Mouse (Mus musculus) stomach, embryonic 15.5 days (tissue): Measurements from ENCODE around the gene Catsperg1. TPM values are rescaled to one million over a fixed set of nuclear protein-coding genes. Genes with fewer than 3 reads are reported as not detected.
A peak's percentile ranks its signal among the peaks of the same experiment; 100 is the strongest.

Experiments used
- ATAC-seq: fragments of 200-750 bp; cut with Nextera tagmentation; 2 replicates; pipeline ENCODE4 v1.8.0; 2017; ENCODE audit warnings: low read depth, moderate number of reproducible peaks, moderate TSS enrichment; ENCODE audit not compliant: insufficient read depth, low FRiP score
- H3K27ac ChIP-seq: fragments of 300-500 bp; sonication (generic); 2 replicates; pipeline ENCODE4 v1.5.1; 2015; ENCODE audit warnings: mild to moderate bottlenecking, inconsistent platforms
- H3K27me3 ChIP-seq: fragments of 300-500 bp; sonication (generic); replicated peaks from 2 replicates; pipeline ENCODE4 v1.6.1; 2015; ENCODE audit warnings: inconsistent platforms
- H3K36me3 ChIP-seq: fragments of 300-500 bp; sonication (generic); 2 replicates; pipeline ENCODE4 v1.6.1; 2015; ENCODE audit warnings: inconsistent platforms
- H3K4me1 ChIP-seq: fragments of 300-500 bp; sonication (generic); 2 replicates; pipeline ENCODE4 v1.6.1; 2015; ENCODE audit warnings: inconsistent platforms
- H3K4me2 ChIP-seq: fragments of 300-500 bp; sonication (generic); 2 replicates; pipeline ENCODE4 v1.6.1; 2015; ENCODE audit warnings: mild to moderate bottlenecking, inconsistent platforms
- H3K4me3 ChIP-seq: fragments of 300-500 bp; sonication (generic); replicated peaks from 2 replicates; pipeline ENCODE4 v1.5.1; 2015; ENCODE audit warnings: inconsistent platforms
- H3K9ac ChIP-seq: fragments of 300-500 bp; sonication (generic); 2 replicates; pipeline ENCODE4 v1.6.1; 2015; ENCODE audit warnings: inconsistent platforms
- H3K9me3 ChIP-seq: fragments of 300-500 bp; sonication (generic); 2 replicates; pipeline ENCODE4 v1.6.1; 2016; ENCODE audit warnings: inconsistent platforms
- WGBS: fragments of 180-500 bp; shearing (Covaris S2); methylation state at CpG from one replicate; pipeline ENCODE4 v1.1.7; 2015; 5-methylcytosine and 5-hydroxymethylcytosine counted together
- polyA plus RNA-seq: library from polyadenylated mRNA; unstranded; fragments of >200 nt; fragmentation: Nextera tagmentation; extraction: Ambion mirVana; gene quantifications from 2 replicates; pipeline ENCODE4 v1.2.1, GENCODE M21; 2015

Catsperg1 gene
- polyA plus RNA-seq, 1 experiment from 2014 or later, result 0.60 TPM

DNA sequence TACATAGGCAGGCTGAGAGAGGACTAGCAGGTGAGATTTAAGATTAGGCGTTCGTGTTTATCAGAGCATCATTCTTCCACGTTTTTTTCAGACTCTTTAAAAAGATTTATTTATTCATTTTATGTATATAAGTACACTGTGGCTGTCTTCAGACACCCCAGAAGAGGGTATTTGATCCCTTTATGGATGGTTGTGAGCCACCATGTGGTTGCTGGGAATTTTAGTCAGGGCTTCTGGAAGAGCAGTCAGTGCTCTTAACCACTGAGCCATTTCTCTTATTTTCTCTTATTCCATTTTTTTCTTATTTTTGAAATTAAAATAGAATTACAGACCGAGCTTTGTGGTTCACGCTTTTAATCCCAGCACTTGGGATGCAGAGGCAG is 33.0 kb downstream of the Catsperg1 start:
- Histone ChIP-seq H3K27ac (no peak overlapping the region), H3K4me3 (peak overlapping the region; percentile 76)

DNA sequence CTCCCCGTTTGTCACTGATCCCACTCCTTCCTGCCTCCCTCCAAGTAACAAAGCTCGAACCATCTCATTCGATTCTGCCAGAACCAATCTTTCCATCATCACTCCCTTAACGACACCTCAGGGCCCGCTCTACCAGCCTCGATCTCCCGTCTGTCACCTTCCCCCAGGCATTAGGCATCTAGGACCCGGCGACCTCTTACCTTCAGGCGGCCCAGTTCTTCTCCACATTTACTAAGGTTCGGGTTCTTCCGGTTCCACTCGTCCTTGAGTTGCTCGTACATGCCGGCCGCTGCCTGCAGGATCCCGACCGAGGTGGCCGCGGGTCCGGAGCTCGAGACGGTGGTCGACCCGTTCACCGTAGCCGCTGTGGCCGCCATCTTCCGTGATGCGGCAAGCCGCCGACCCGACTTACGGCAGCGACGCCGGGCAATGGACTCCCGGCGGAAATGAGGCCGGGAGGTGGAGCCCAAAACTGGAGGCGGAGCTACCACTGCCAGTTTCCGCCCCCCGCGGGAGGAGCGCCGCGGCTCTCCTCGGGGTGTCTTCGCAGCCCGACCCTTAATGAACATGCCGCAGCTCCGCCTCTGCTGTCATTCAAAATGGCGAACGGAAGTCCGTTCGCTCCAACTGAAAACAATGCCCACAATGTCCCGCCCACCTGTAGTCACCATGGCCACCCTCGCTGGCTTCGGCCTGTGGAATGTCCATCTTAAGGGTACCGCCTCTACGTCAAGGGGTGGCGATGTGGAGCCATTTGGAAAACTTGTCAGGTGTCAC is 33.6 kb downstream of the Catsperg1 start, which contains the start of gene Psmd8:
TSS of gene Psmd8 (minus strand) at position 625 of the 777 bp plus-strand sequence.
- H3K4me2 ChIP-seq, result peak within 1 kb of the TSS; percentile 78
- H3K9ac ChIP-seq, result peak within 1 kb of the TSS; percentile 83
- peaks cover 12% of the 10 kb centered on the region for H3K36me3 ChIP-seq
- H3K9me3 ChIP-seq, result no peaks in the 10 kb centered on the region
- ATAC-seq, result peak; percentile 94
- H3K4me3 ChIP-seq, result peak within 1 kb of the TSS; percentile 76
- peak within 1 kb of the TSS; percentile 65 for H3K27ac ChIP-seq
- H3K27me3 ChIP-seq, result no peaks in the 10 kb centered on the region
- H3K4me1 ChIP-seq, result peaks cover 11% of the 10 kb centered on the region
- under 1% methylated on average over 62 of the region's 62 CpGs for WGBS

More for the DNA sequence above, 33.0 kb downstream of the Catsperg1 start:
- H3K4me2 ChIP-seq, result peak overlapping the region; percentile 47
- no peaks in the 10 kb centered on the region for H3K9me3 ChIP-seq
- peaks cover 6% of the 10 kb centered on the region; the same call in 1 of the 2 replicates for H3K36me3 ChIP-seq
- H3K27me3 ChIP-seq, result no peaks in the 10 kb centered on the region
- peaks cover 11% of the 10 kb centered on the region for H3K4me1 ChIP-seq
- no peak overlapping the region for H3K9ac ChIP-seq
- 38% methylated on average over 5 of the region's 5 CpGs for WGBS
- no peak for ATAC-seq

DNA sequence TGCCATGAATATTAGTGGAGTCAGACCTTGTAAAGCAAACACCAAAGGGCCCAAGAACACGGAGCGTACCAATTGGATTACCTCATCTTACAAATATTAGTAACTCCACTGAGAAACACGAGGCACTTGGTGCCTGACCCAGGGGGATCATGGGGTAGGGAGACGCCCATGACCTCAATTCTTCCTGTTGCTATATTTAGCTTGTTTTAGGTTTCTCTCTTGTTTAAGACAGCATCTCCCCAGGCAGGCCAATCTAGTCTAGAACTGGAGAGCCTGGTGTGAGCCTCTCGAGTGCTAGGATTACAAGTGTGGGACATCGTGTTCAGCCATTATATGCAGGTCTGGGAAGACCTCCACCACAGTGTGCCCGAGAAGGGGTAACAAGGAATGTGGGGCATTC is 34.5 kb downstream of the Catsperg1 start:
- no peak for ATAC-seq
- H3K4me2 ChIP-seq, result peak overlapping the region; percentile 78
- no peaks in the 10 kb centered on the region for H3K9me3 ChIP-seq
- peak overlapping the region; percentile 83; the same call in 1 of the 2 replicates for H3K9ac ChIP-seq
- H3K27ac ChIP-seq, result no peak overlapping the region
- H3K27me3 ChIP-seq, result no peaks in the 10 kb centered on the region
- H3K4me1 ChIP-seq, result peaks cover 11% of the 10 kb centered on the region
- WGBS, result 28% methylated on average over 7 of the region's 7 CpGs
- peak overlapping the region; percentile 76 for H3K4me3 ChIP-seq
- peaks cover 21% of the 10 kb centered on the region for H3K36me3 ChIP-seq

DNA sequence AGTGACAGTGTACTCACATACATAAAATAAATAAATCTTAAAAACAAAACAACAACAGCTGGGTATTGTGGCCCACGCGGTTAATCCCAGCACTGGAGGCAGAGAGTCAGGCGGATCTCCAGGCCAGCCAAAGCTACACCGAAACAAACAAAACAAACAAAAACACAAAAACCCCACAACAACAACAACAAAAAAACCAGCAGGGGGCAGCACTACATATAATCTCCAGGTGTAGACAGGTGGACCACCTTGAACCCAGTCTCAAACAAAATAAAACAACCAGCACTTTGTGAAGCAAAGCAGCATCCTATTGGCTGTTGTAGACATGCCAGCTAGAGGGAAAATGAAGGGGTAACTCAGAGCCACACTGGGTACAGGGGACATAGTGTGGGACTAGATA is 35.7 kb downstream of the Catsperg1 start:
- Histone ChIP-seq H3K4me2 (no peak overlapping the region), H3K36me3 (peaks cover 27% of the 10 kb centered on the region), H3K9ac (no peak overlapping the region), H3K4me1 (peaks cover 11% of the 10 kb centered on the region), H3K4me3 (no peak overlapping the region), H3K9me3 (no peaks in the 10 kb centered on the region), H3K27ac (no peak overlapping the region), H3K27me3 (peaks cover 8% of the 10 kb centered on the region)
- 90% methylated on average over 4 of the region's 4 CpGs for WGBS
- no peak for ATAC-seq

DNA sequence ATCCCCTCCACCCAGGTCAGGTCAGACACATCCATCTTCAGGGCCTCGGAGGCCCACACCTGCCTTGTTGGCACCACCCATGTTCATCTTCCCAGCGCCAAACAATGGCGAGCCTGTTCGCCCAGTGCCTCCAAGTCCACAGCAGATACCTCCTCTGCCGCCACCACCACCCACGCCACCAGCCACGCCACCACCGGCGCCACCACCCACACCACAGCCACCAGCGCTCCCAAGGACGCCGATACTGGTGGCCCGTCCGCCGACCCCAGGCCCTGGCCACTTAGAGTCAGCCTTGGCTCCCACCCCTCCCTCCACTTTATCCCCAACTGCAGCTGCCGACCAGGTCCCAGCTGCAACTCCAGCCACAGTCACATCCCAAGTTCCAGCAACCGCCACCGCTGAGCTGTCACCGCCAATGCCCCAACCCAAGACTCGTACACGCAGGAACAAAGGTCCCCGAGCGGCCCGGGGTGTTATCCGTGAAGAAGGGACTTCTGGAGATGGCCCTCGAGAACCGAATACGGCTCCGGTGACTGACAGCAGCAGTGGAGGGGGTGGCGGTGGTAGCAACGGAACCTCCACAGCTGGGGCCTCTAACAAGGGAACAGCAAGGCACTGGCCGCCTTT is 41.3 kb downstream of the Catsperg1 start:
- H3K4me3 ChIP-seq, result no peak overlapping the region
- H3K4me1 ChIP-seq, result peaks cover 24% of the 10 kb centered on the region
- H3K36me3 ChIP-seq, result peaks cover 29% of the 10 kb centered on the region
- no peak for ATAC-seq
- no peak overlapping the region for H3K27ac ChIP-seq
- WGBS, result 51% methylated on average over 32 of the region's 32 CpGs
- no peak overlapping the region for H3K9ac ChIP-seq
- H3K4me2 ChIP-seq, result no peak overlapping the region
- H3K9me3 ChIP-seq, result no peaks in the 10 kb centered on the region
- peaks cover 37% of the 10 kb centered on the region for H3K27me3 ChIP-seq

DNA sequence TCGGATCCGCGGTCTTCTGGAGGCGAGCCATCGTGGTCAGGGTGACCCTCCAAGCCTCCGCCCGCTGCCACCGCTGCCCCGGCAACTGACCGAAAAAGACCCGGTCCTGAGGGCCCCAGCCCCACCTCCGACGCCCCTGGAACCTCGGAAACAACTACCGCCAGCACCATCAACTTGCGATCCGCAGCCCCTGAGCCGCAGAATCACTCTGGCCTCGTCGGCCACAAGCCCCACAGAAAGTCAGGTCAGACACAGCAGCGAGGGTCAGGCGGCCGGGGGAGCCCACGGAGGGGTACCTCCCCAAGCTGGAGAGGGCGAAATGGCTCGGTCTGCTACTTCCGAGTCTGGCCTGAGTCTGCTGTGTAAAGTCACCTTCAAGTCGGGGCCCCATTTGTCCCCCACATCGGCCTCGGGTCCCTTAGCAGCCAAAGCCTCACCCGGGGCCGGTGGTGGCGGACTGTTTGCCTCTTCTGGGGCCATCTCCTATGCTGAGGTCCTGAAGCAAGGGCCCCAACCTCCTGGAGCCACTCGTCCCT is 42.2 kb downstream of the Catsperg1 start:
- Histone ChIP-seq H3K4me2 (peak overlapping the region; percentile 81), H3K36me3 (peaks cover 29% of the 10 kb centered on the region), H3K4me1 (peaks cover 24% of the 10 kb centered on the region), H3K9ac (peak overlapping the region; percentile 19; the same call in 1 of the 2 replicates), H3K9me3 (no peaks in the 10 kb centered on the region), H3K27me3 (peaks cover 37% of the 10 kb centered on the region), H3K4me3 (peak overlapping the region; percentile 62), H3K27ac (no peak overlapping the region)
- ATAC-seq, result no peak
- WGBS, result 6% methylated on average over 34 of the region's 34 CpGs

DNA sequence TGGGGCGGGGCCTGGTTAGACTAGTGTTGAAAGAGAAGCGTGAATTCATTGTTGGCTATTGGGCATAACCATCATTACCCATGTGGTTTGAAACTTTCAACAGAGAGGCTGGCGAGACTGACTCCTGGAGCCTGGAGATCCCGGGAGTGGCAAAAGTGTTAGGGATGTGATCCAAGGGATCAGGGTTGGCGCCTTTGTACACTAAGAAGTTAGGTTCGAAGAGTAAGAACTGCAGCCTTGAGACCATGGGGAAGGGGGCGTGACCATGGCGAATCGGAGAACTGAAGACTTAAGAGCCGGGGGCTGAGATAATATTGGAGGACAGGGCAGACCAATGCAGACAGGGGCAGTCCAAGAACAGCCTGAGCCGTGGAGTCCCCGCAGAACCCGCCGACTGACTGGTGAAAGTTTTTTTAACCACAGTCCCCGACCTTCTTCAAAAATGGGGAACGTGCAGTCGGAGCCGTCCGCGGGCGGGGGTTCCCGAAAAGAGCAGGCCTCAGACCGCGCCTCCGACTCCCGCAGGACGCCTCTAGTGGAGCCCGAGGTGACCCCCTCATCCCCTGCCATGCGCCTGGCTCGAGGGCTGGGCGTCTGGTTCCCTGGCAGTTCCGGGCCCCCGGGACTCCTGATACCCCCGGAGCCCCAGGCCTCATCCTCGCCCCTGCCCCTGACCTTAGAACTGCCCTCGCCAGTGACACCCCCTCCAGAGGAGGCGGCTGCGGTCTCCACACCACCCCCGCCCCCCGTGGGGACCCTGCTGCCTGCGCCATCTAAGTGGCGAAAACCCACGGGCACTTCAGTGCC is 42.9 kb downstream of the Catsperg1 start:
- peak overlapping the region; percentile 81 for H3K4me2 ChIP-seq
- H3K27me3 ChIP-seq, result peaks cover 37% of the 10 kb centered on the region
- peak overlapping the region; percentile 62 for H3K4me3 ChIP-seq
- no peak overlapping the region for H3K27ac ChIP-seq
- ATAC-seq, result no peak
- WGBS, result 3% methylated on average over 43 of the region's 43 CpGs
- peaks cover 25% of the 10 kb centered on the region for H3K36me3 ChIP-seq
- H3K9ac ChIP-seq, result peak overlapping the region; percentile 19; the same call in 1 of the 2 replicates
- peaks cover 24% of the 10 kb centered on the region for H3K4me1 ChIP-seq
- no peaks in the 10 kb centered on the region for H3K9me3 ChIP-seq

DNA sequence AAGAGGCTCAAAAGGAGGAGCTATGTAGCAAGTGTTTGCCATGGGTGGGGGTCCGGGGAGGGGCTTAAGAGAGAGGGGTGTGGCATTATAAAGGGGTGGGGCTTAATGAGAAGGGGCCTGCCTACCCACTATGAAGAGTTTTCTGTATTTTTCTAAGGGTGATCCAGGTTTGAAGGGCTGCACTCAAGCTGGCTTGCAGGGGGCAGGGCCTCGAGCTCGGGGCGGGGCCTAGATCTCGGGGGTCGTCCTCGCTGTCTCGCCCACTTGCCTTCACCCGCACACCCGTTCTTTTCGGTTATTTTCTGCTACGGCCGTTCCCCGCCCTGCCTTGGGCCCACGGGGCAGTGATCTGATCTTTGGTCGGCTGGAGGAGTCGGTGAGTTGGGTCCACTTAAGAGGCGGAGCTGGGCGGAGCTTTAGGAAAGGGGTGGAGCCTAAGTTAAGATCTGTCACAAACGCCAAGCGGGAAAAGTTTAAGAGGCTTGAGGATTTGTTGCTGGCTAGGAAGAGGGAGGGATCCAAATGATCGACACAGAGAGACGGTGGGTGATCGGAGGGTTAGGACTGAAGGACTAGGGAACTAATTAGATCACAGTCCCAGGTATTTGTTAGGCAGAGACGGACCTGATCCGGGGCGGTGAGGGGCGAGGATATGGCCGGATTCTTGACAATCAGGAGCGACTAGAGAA is 43.6 kb downstream of the Catsperg1 start, which contains the start of the genes Ggn and Spred3:
TSS of gene Ggn (plus strand) at position 145 of the 689 bp plus-strand sequence.
TSS of gene Spred3 (minus strand) at position 346 of the 689 bp plus-strand sequence.
- Histone ChIP-seq H3K36me3 (peaks cover 17% of the 10 kb centered on the region), H3K4me1 (peaks cover 24% of the 10 kb centered on the region), H3K27ac (peak within 1 kb of the TSS; percentile 83), H3K27me3 (peaks cover 37% of the 10 kb centered on the region), H3K9ac (peak within 1 kb of the TSS; percentile 25), H3K9me3 (no peaks in the 10 kb centered on the region), H3K4me3 (peak within 1 kb of the TSS; percentile 62), H3K4me2 (peak within 1 kb of the TSS; percentile 81)
- peak; percentile 59 for ATAC-seq
- under 1% methylated on average over 30 of the region's 30 CpGs for WGBS

DNA sequence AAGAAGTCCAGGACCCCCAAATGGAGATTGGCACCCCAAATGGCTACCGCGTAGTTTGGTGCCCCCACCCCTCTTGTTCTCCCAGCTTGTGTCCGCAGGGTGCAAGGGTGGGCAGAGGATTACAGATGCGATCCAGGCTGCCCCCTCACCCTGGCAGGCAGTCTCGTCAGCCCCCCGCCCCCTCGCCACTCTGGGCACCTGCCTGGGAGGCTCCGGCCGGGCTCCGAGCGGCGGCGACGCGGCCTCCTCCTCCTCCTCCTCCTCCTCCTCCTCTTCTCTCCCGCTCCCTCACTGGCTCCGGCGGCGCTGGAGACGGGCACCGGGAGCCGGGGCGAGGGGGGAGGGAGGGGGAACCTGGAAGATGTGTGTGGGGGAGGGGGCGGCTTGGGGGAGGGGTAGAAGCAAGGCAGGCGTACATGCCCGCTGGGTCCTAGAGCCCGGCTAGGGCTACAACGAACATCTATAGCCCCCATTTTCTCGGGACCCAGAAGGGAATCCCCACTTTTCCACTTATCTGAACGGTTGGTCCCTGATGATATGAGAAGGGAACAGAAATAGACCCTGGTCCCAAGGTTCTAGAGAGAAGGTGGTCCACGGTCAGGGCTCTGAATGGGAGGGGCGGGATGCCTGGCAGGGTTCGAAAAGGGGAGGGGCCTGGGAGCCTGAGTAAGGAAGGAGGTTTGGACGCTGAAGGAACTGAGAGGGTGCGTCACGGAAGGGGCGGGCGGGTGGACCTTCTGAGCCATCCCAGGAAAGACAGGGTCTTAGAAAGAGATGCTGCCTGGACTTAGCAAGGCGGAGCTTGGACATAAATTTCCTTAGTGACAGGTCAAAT is 44.4 kb downstream of the Catsperg1 start:
- peak; percentile 78 for ATAC-seq
- peak overlapping the region; percentile 83 for H3K27ac ChIP-seq
- peak overlapping the region; percentile 25; the same call in 1 of the 2 replicates for H3K9ac ChIP-seq
- H3K27me3 ChIP-seq, result peaks cover 37% of the 10 kb centered on the region
- peak overlapping the region; percentile 62 for H3K4me3 ChIP-seq
- H3K9me3 ChIP-seq, result no peaks in the 10 kb centered on the region
- H3K4me2 ChIP-seq, result peak overlapping the region; percentile 81
- peaks cover 24% of the 10 kb centered on the region for H3K4me1 ChIP-seq
- under 1% methylated on average over 35 of the region's 39 CpGs for WGBS
- peaks cover 10% of the 10 kb centered on the region; the same call in 1 of the 2 replicates for H3K36me3 ChIP-seq

DNA sequence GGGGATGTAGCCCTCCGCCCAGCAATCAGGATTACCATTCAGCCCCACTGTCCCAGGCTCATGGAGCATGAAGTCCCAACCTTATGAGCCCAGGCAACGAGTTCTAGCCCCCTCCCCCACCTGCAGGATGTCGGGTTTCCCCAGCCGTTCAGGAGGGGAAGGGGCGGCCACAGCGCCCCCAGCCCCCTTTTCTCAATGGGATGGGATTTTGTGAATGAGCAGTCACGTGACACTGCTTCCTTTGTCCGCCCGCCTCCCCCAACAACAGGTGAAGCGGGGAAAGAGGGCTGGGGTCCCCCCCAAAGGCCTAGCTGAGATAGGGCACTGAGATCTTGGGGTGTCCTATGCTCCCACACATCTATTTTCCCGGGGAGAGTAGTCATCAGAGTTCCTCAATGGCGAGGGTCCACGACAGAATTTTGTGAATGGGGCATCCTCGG is 45.0 kb downstream of the Catsperg1 start:
- no peak for ATAC-seq
- 0 out of 2 replicates have a peak, but pooled peaks cover 6% of the 10 kb centered on the region for H3K36me3 ChIP-seq
- peaks cover 24% of the 10 kb centered on the region for H3K4me1 ChIP-seq
- 0 out of 2 replicates have a peak overlapping the region, but pooled peaks have one; percentile 83 for H3K27ac ChIP-seq
- H3K4me3 ChIP-seq, result peak overlapping the region; percentile 62
- WGBS, result 0% methylated on average over 14 of the region's 14 CpGs
- peak overlapping the region; percentile 25; the same call in 1 of the 2 replicates for H3K9ac ChIP-seq
- peaks cover 35% of the 10 kb centered on the region for H3K27me3 ChIP-seq
- no peaks in the 10 kb centered on the region for H3K9me3 ChIP-seq
- peak overlapping the region; percentile 81 for H3K4me2 ChIP-seq
